Mouse (Mus musculus) hindbrain, embryonic 15.5 days (tissue): ENCODE data around the gene Maml3. TPM values are rescaled to one million over a fixed set of nuclear protein-coding genes. Genes with fewer than 3 reads are reported as not detected.

Experiments used
- ATAC-seq: fragments of 200-750 bp; cut with Nextera tagmentation; 2 replicates; pipeline ENCODE4 v1.8.0; 2017; ENCODE audit warnings: low read depth, moderate number of reproducible peaks, moderate TSS enrichment; ENCODE audit not compliant: low FRiP score
- H3K27ac ChIP-seq: fragments of 300-500 bp; sonication (generic); replicated peaks from 2 replicates; pipeline ENCODE4 v1.5.1; 2015; ENCODE audit warnings: mild to moderate bottlenecking, inconsistent platforms
- H3K27me3 ChIP-seq: fragments of 300-500 bp; sonication (generic); 2 replicates; pipeline ENCODE4 v1.6.1; 2015; ENCODE audit warnings: control low read depth, inconsistent platforms
- H3K36me3 ChIP-seq: fragments of 300-500 bp; sonication (generic); 2 replicates; pipeline ENCODE4 v1.6.1; 2015; ENCODE audit warnings: control low read depth, inconsistent platforms
- H3K4me1 ChIP-seq: fragments of 300-500 bp; sonication (generic); replicated peaks from 2 replicates; pipeline ENCODE4 v1.6.1; 2015; ENCODE audit warnings: control low read depth, inconsistent platforms
- H3K4me2 ChIP-seq: fragments of 300-500 bp; sonication (generic); 2 replicates; pipeline ENCODE4 v1.6.1; 2015; ENCODE audit warnings: moderate library complexity, mild to moderate bottlenecking, inconsistent platforms
- H3K4me3 ChIP-seq: fragments of 300-500 bp; sonication (generic); 2 replicates; pipeline ENCODE4 v1.5.1; 2015; ENCODE audit warnings: mild to moderate bottlenecking, inconsistent platforms
- H3K9ac ChIP-seq: fragments of 300-500 bp; sonication (generic); 2 replicates; pipeline ENCODE4 v1.6.1; 2015; ENCODE audit warnings: inconsistent platforms
- H3K9me3 ChIP-seq: fragments of 300-500 bp; sonication (generic); 2 replicates; pipeline ENCODE4 v1.6.1; 2016; ENCODE audit warnings: control low read depth, inconsistent platforms
- WGBS: fragments of 180-500 bp; shearing (Covaris S2); methylation state at CpG from one replicate; pipeline ENCODE4 v1.1.7; 2015; 5-methylcytosine and 5-hydroxymethylcytosine counted together
- polyA plus RNA-seq: library from polyadenylated mRNA; unstranded; fragments of >200 nt; fragmentation: Nextera tagmentation; extraction: Ambion mirVana; gene quantifications from 2 replicates; pipeline ENCODE4 v1.2.1, GENCODE M21; 2015

Maml3 gene
- polyA plus RNA-seq, 1 experiment from 2014 or later = 7.8 TPM

GRCm38 (mm10) chr3:51912214-51912613, 192.7 kb downstream of the Maml3 start:
- peak; percentile 36; the same call in 1 of the 2 replicates for ATAC-seq
- H3K27me3 ChIP-seq = no peaks in the 10 kb centered on the region
- H3K9ac ChIP-seq = no peak overlapping the region
- H3K4me1 ChIP-seq = peaks cover 30% of the 10 kb centered on the region
- no peak overlapping the region for H3K27ac ChIP-seq
- H3K9me3 ChIP-seq = no peaks in the 10 kb centered on the region
- H3K36me3 ChIP-seq = no peaks in the 10 kb centered on the region
- no peak overlapping the region for H3K4me2 ChIP-seq
- no peak overlapping the region for H3K4me3 ChIP-seq
- 50% methylated on average over 8 of the region's 8 CpGs for WGBS

- no peak overlapping the region for H3K9ac ChIP-seq
- no peaks in the 10 kb centered on the region for H3K36me3 ChIP-seq
- H3K27ac ChIP-seq = peak overlapping the region; percentile 54; the same call in 1 of the 2 replicates
- H3K9me3 ChIP-seq = no peaks in the 10 kb centered on the region
- no peak for ATAC-seq
- no peak overlapping the region for H3K4me2 ChIP-seq
- H3K27me3 ChIP-seq = no peaks in the 10 kb centered on the region
- H3K4me3 ChIP-seq = no peak overlapping the region
- WGBS = 24% methylated on average over 14 of the region's 14 CpGs
- H3K4me1 ChIP-seq = peaks cover 24% of the 10 kb centered on the region
Measured at GRCm38 (mm10) chr3:51908437-51908990, 196.4 kb downstream of the Maml3 start.

GRCm38 (mm10) chr3:51907113-51907860, 197.6 kb downstream of the Maml3 start:
- Histone ChIP-seq H3K36me3 (no peaks in the 10 kb centered on the region), H3K4me3 (no peak overlapping the region), H3K9ac (no peak overlapping the region), H3K9me3 (no peaks in the 10 kb centered on the region), H3K27me3 (no peaks in the 10 kb centered on the region), H3K4me1 (peaks cover 14% of the 10 kb centered on the region), H3K27ac (no peak overlapping the region), H3K4me2 (no peak overlapping the region)
- WGBS = 51% methylated on average over 10 of the region's 10 CpGs
- ATAC-seq = peak; percentile 40; the same call in 1 of the 2 replicates

GRCm38 (mm10) chr3:51905903-51906302, 199.0 kb downstream of the Maml3 start:
- WGBS = 77% methylated on average over 9 of the region's 9 CpGs
- no peak for ATAC-seq
- no peaks in the 10 kb centered on the region for H3K9me3 ChIP-seq
- no peaks in the 10 kb centered on the region for H3K27me3 ChIP-seq
- H3K4me1 ChIP-seq = peaks cover 10% of the 10 kb centered on the region
- no peak overlapping the region for H3K9ac ChIP-seq
- H3K27ac ChIP-seq = no peak overlapping the region
- no peaks in the 10 kb centered on the region for H3K36me3 ChIP-seq
- H3K4me3 ChIP-seq = no peak overlapping the region
- H3K4me2 ChIP-seq = no peak overlapping the region

- Histone ChIP-seq H3K4me1 (peaks cover 14% of the 10 kb centered on the region), H3K4me3 (no peak overlapping the region), H3K9me3 (no peaks in the 10 kb centered on the region), H3K4me2 (peak overlapping the region; percentile 19; the same call in 1 of the 2 replicates), H3K9ac (no peak overlapping the region), H3K27ac (peak overlapping the region; percentile 55; the same call in 1 of the 2 replicates), H3K36me3 (no peaks in the 10 kb centered on the region), H3K27me3 (no peaks in the 10 kb centered on the region)
- 55% methylated on average over 12 of the region's 12 CpGs for WGBS
- no peak for ATAC-seq
Measured at GRCm38 (mm10) chr3:51904357-51904855, 200.5 kb downstream of the Maml3 start.

GRCm38 (mm10) chr3:51901151-51901550, 203.7 kb downstream of the Maml3 start:
- WGBS = 73% methylated on average over 2 of the region's 2 CpGs
- Histone ChIP-seq H3K9me3 (no peaks in the 10 kb centered on the region), H3K9ac (no peak overlapping the region), H3K4me3 (no peak overlapping the region), H3K27ac (no peak overlapping the region), H3K36me3 (no peaks in the 10 kb centered on the region), H3K4me2 (no peak overlapping the region), H3K4me1 (peaks cover 10% of the 10 kb centered on the region), H3K27me3 (no peaks in the 10 kb centered on the region)
- no peak for ATAC-seq

GRCm38 (mm10) chr3:51894514-51894913, 210.4 kb downstream of the Maml3 start:
- no peaks in the 10 kb centered on the region for H3K27me3 ChIP-seq
- ATAC-seq = no peak
- H3K9ac ChIP-seq = no peak overlapping the region
- H3K36me3 ChIP-seq = no peaks in the 10 kb centered on the region
- H3K27ac ChIP-seq = no peak overlapping the region
- 69% methylated on average over 8 of the region's 8 CpGs for WGBS
- no peak overlapping the region for H3K4me2 ChIP-seq
- H3K4me3 ChIP-seq = no peak overlapping the region
- H3K4me1 ChIP-seq = peaks cover 8% of the 10 kb centered on the region
- H3K9me3 ChIP-seq = no peaks in the 10 kb centered on the region

GRCm38 (mm10) chr3:51891562-51892119, 213.2 kb downstream of the Maml3 start:
- H3K4me3 ChIP-seq = no peak overlapping the region
- peaks cover 27% of the 10 kb centered on the region for H3K4me1 ChIP-seq
- ATAC-seq = no peak
- no peak overlapping the region for H3K4me2 ChIP-seq
- H3K27ac ChIP-seq = no peak overlapping the region
- no peak overlapping the region for H3K9ac ChIP-seq
- no peaks in the 10 kb centered on the region for H3K27me3 ChIP-seq
- H3K36me3 ChIP-seq = no peaks in the 10 kb centered on the region
- WGBS = 86% methylated on average over 10 of the region's 10 CpGs
- no peaks in the 10 kb centered on the region for H3K9me3 ChIP-seq

- Histone ChIP-seq H3K4me2 (no peak overlapping the region), H3K4me1 (peaks cover 27% of the 10 kb centered on the region), H3K9ac (no peak overlapping the region), H3K27ac (peak overlapping the region; percentile 86), H3K36me3 (no peaks in the 10 kb centered on the region), H3K27me3 (no peaks in the 10 kb centered on the region), H3K4me3 (no peak overlapping the region), H3K9me3 (no peaks in the 10 kb centered on the region)
- peak; percentile 46 for ATAC-seq
- 48% methylated on average over 4 of the region's 4 CpGs for WGBS
Measured at GRCm38 (mm10) chr3:51890181-51890580, 214.7 kb downstream of the Maml3 start.

- Histone ChIP-seq H3K36me3 (no peaks in the 10 kb centered on the region), H3K9ac (peak overlapping the region; percentile 9; the same call in 1 of the 2 replicates), H3K9me3 (no peaks in the 10 kb centered on the region), H3K4me2 (0 out of 2 replicates have a peak overlapping the region, but pooled peaks have one; percentile 45), H3K4me3 (no peak overlapping the region), H3K27ac (peak overlapping the region; percentile 86), H3K4me1 (peaks cover 27% of the 10 kb centered on the region), H3K27me3 (no peaks in the 10 kb centered on the region)
- 29% methylated on average over 5 of the region's 5 CpGs for WGBS
- peak; percentile 68 for ATAC-seq
Measured at GRCm38 (mm10) chr3:51889776-51890175, 215.1 kb downstream of the Maml3 start.

- H3K4me2 ChIP-seq = peak overlapping the region; percentile 45
- H3K36me3 ChIP-seq = no peaks in the 10 kb centered on the region
- no peak overlapping the region for H3K4me3 ChIP-seq
- peak overlapping the region; percentile 15; the same call in 1 of the 2 replicates for H3K9ac ChIP-seq
- no peaks in the 10 kb centered on the region for H3K27me3 ChIP-seq
- no peaks in the 10 kb centered on the region for H3K9me3 ChIP-seq
- WGBS = 9% methylated on average over 20 of the region's 20 CpGs
- ATAC-seq = peak; percentile 74
- peaks cover 29% of the 10 kb centered on the region for H3K4me1 ChIP-seq
- peak overlapping the region; percentile 86 for H3K27ac ChIP-seq
Measured at GRCm38 (mm10) chr3:51888662-51889433, 216.0 kb downstream of the Maml3 start.
